In genomic region chr3:119711503-119711902, GRCm38 (mm10) we compare ENCODE assay signal across 24 mouse cellular contexts.
DNase-seq lines count a peak whose midpoint lies in the region; ATAC-seq and TF ChIP-seq lines count a peak whose summit lies in the region.
"Had no signal": no experiment of that assay in that cellular context is flagged by ENCODE, and none has a peak within 500 bp of the region (broad histone marks: within the 10 kb centered on the region; RNA-seq: fewer than 3 reads in every experiment).

No protein-coding gene starts in this region.

- no peak for TF ChIP-seq CTCF in hindbrain, postnatal 0 days (IDR thresholded peaks at IDR 0.05; ENCODE audit: low read depth)

- H3K27ac ChIP-seq in hindbrain, embryonic 11.5 days (ENCODE audit: low read depth, low read length), result no peak overlapping the region
- H3K27ac ChIP-seq in hindbrain, postnatal 0 days, result no peak overlapping the region
- no peak overlapping the region for H3K27ac ChIP-seq in limb, embryonic 11.5 days (replicated peaks; ENCODE audit: low read depth, low read length)
- no peak overlapping the region for H3K27ac ChIP-seq in limb, embryonic 10.5 days
- H3K27ac ChIP-seq in forebrain, embryonic 15.5 days (replicated peaks), result no peak overlapping the region
- no peak overlapping the region for H3K27ac ChIP-seq in hindbrain, embryonic 16.5 days (ENCODE audit: low read depth, low read length)
- H3K27ac ChIP-seq: liver, embryonic 13.5 days; lung, embryonic 15.5 days had no signal

- H3K9ac ChIP-seq in hindbrain, embryonic 11.5 days (ENCODE audit: low read depth, low read length), result no peak overlapping the region
- H3K9ac ChIP-seq in hindbrain, postnatal 0 days (replicated peaks; ENCODE audit: low read length), result no peak overlapping the region
- H3K9ac ChIP-seq in limb, embryonic 11.5 days (ENCODE audit: low read length), result no peak overlapping the region
- no peak overlapping the region for H3K9ac ChIP-seq in forebrain, embryonic 15.5 days (replicated peaks)
- H3K9ac ChIP-seq in hindbrain, embryonic 16.5 days (ENCODE audit: low read depth, low read length), result no peak overlapping the region
- H3K9ac ChIP-seq: heart, embryonic 12.5 days; liver, embryonic 13.5 days; lung, embryonic 15.5 days had no signal

- DNase-seq in hindbrain, embryonic 11.5 days (ENCODE audit: low spot score), result no peak
- no peak for DNase-seq in hindbrain, postnatal 0 days (ENCODE audit: low spot score)
- DNase-seq in limb, embryonic 11.5 days (ENCODE audit: low spot score), result no peak
- no peak for DNase-seq in limb, embryonic 10.5 days (ENCODE audit: low spot score)
- DNase-seq in MN1 (ENCODE audit: low spot score), result no peak
- DNase-seq: adrenal gland, postnatal 10 days; cerebellum, adult 2 months; cerebellum, postnatal 25 days; gastrocnemius, postnatal 10 days; heart, adult 18-20 months; heart, postnatal 10 days; kidney, adult 2 months; kidney, postnatal 36 days; layer of hippocampus, postnatal 36 days; liver, embryonic 13.5 days; lung, postnatal 36 days; right cerebral cortex, postnatal 4 days; thymus, postnatal 14 days had no signal

- no peak overlapping the region for H3K4me2 ChIP-seq in hindbrain, embryonic 11.5 days (replicated peaks; ENCODE audit: low read depth, low read length)
- H3K4me2 ChIP-seq in hindbrain, postnatal 0 days (ENCODE audit: low read depth, low read length), result no peak overlapping the region
- H3K4me2 ChIP-seq in limb, embryonic 11.5 days (ENCODE audit: low read depth, severe bottlenecking), result no peak overlapping the region
- H3K4me2 ChIP-seq in forebrain, embryonic 15.5 days (replicated peaks), result no peak overlapping the region
- H3K4me2 ChIP-seq in hindbrain, embryonic 16.5 days (ENCODE audit: low read length), result no peak overlapping the region
- H3K4me2 ChIP-seq: heart, embryonic 12.5 days; liver, embryonic 13.5 days; lung, embryonic 15.5 days had no signal

- H3K27me3 ChIP-seq in hindbrain, embryonic 11.5 days (ENCODE audit: control insufficient read depth, insufficient read depth, low read length), result no peaks in the 10 kb centered on the region
- no peaks in the 10 kb centered on the region for H3K27me3 ChIP-seq in hindbrain, postnatal 0 days (ENCODE audit: insufficient read depth, low read length)
- H3K27me3 ChIP-seq in limb, embryonic 11.5 days (ENCODE audit: control insufficient read depth, insufficient read depth, low read length), result no peaks in the 10 kb centered on the region
- no peaks in the 10 kb centered on the region for H3K27me3 ChIP-seq in limb, embryonic 10.5 days (ENCODE audit: low read depth, poor library complexity, severe bottlenecking)
- no peaks in the 10 kb centered on the region for H3K27me3 ChIP-seq in forebrain, embryonic 15.5 days
- H3K27me3 ChIP-seq in hindbrain, embryonic 16.5 days (replicated peaks; ENCODE audit: control insufficient read depth, insufficient read depth, low read length), result no peaks in the 10 kb centered on the region
- H3K27me3 ChIP-seq: heart, embryonic 12.5 days; liver, embryonic 13.5 days; lung, embryonic 15.5 days; megakaryocyte, embryonic 14.5 days had no signal

- H3K4me3 ChIP-seq in hindbrain, embryonic 11.5 days (ENCODE audit: low read depth, low read length), result no peak overlapping the region
- H3K4me3 ChIP-seq in hindbrain, postnatal 0 days (ENCODE audit: low read length), result no peak overlapping the region
- H3K4me3 ChIP-seq in limb, embryonic 11.5 days (ENCODE audit: low read depth, low read length), result no peak overlapping the region
- no peak overlapping the region for H3K4me3 ChIP-seq in limb, embryonic 10.5 days
- H3K4me3 ChIP-seq in forebrain, embryonic 15.5 days, result no peak overlapping the region
- no peak overlapping the region for H3K4me3 ChIP-seq in hindbrain, embryonic 16.5 days (ENCODE audit: low read length)
- H3K4me3 ChIP-seq: heart, embryonic 12.5 days; liver, embryonic 13.5 days; lung, embryonic 15.5 days had no signal

- WGBS in hindbrain, embryonic 11.5 days, result 92% methylated on average over 3 of the region's 3 CpGs
- 100% methylated on average over 3 of the region's 3 CpGs for WGBS in hindbrain, postnatal 0 days
- 94% methylated on average over 3 of the region's 3 CpGs for WGBS in limb, embryonic 11.5 days
- 95% methylated on average over 3 of the region's 3 CpGs for WGBS in limb, embryonic 10.5 days
- WGBS in forebrain, embryonic 15.5 days, result 95% methylated on average over 3 of the region's 3 CpGs
- 96% methylated on average over 3 of the region's 3 CpGs for WGBS in hindbrain, embryonic 16.5 days

- no peaks in the 10 kb centered on the region for H3K9me3 ChIP-seq in hindbrain, embryonic 11.5 days (ENCODE audit: control insufficient read depth, low read length)
- no peaks in the 10 kb centered on the region for H3K9me3 ChIP-seq in hindbrain, postnatal 0 days (ENCODE audit: low read length)
- H3K9me3 ChIP-seq in limb, embryonic 11.5 days (ENCODE audit: control insufficient read depth, low read length), result no peaks in the 10 kb centered on the region
- no peaks in the 10 kb centered on the region for H3K9me3 ChIP-seq in limb, embryonic 10.5 days (replicated peaks)
- no peaks in the 10 kb centered on the region for H3K9me3 ChIP-seq in forebrain, embryonic 15.5 days
- H3K9me3 ChIP-seq in hindbrain, embryonic 16.5 days (ENCODE audit: control insufficient read depth, low read length), result no peaks in the 10 kb centered on the region
- H3K9me3 ChIP-seq: heart, embryonic 12.5 days; liver, embryonic 13.5 days; lung, embryonic 15.5 days had no signal

- H3K4me1 ChIP-seq in hindbrain, embryonic 11.5 days (replicated peaks; ENCODE audit: control insufficient read depth, insufficient read depth, low read length), result no peaks in the 10 kb centered on the region
- no peaks in the 10 kb centered on the region for H3K4me1 ChIP-seq in hindbrain, postnatal 0 days (ENCODE audit: insufficient read depth, low read length)
- H3K4me1 ChIP-seq in limb, embryonic 11.5 days (ENCODE audit: control insufficient read depth, insufficient read depth, low read length), result no peaks in the 10 kb centered on the region
- no peaks in the 10 kb centered on the region for H3K4me1 ChIP-seq in limb, embryonic 10.5 days
- no peaks in the 10 kb centered on the region for H3K4me1 ChIP-seq in forebrain, embryonic 15.5 days
- H3K4me1 ChIP-seq in hindbrain, embryonic 16.5 days (ENCODE audit: control insufficient read depth, insufficient read depth, low read depth, low read length), result no peaks in the 10 kb centered on the region
- H3K4me1 ChIP-seq: liver, embryonic 13.5 days; lung, embryonic 15.5 days had no signal

- 0 out of 2 replicates have a peak, but pooled peaks have one; percentile 47 for ATAC-seq in hindbrain, embryonic 11.5 days (ENCODE audit: low FRiP score)
- no peak for ATAC-seq in hindbrain, postnatal 0 days
- ATAC-seq in limb, embryonic 11.5 days (ENCODE audit: insufficient number of reproducible peaks, low FRiP score, low TSS enrichment, low read depth), result 0 out of 2 replicates have a peak, but pooled peaks have one; percentile 52
- ATAC-seq in forebrain, embryonic 15.5 days (replicated peaks), result peak; percentile 16; the same call in 1 of the 2 replicates
- peak; percentile 34 for ATAC-seq in hindbrain, embryonic 16.5 days
- ATAC-seq in activated CD4-positive, CD25-positive, alpha-beta regulatory T cell, adult 4 months, result no peak

- H3K36me3 ChIP-seq in hindbrain, embryonic 11.5 days (ENCODE audit: control insufficient read depth, insufficient read depth, low read length), result no peaks in the 10 kb centered on the region
- H3K36me3 ChIP-seq in hindbrain, postnatal 0 days (ENCODE audit: insufficient read depth, low read length), result no peaks in the 10 kb centered on the region
- 0 out of 2 replicates have a peak, but pooled peaks cover 2% of the 10 kb centered on the region for H3K36me3 ChIP-seq in limb, embryonic 11.5 days (ENCODE audit: control insufficient read depth, insufficient read depth, low read length)
- H3K36me3 ChIP-seq in limb, embryonic 10.5 days, result peaks cover 16% of the 10 kb centered on the region
- no peaks in the 10 kb centered on the region for H3K36me3 ChIP-seq in forebrain, embryonic 15.5 days
- H3K36me3 ChIP-seq in hindbrain, embryonic 16.5 days (ENCODE audit: control insufficient read depth, insufficient read depth, low read length), result no peaks in the 10 kb centered on the region
- H3K36me3 ChIP-seq: liver, embryonic 13.5 days; lung, embryonic 15.5 days had no signal

Comparison
In these comparisons a context has a peak if more than half of its experiments do, and no peak if none do; other contexts are left out.
1. ATAC-seq: peak in hindbrain, embryonic 11.5 days (single experiment), limb, embryonic 11.5 days (single experiment), forebrain, embryonic 15.5 days (single experiment) and hindbrain, embryonic 16.5 days (single experiment); none in hindbrain, postnatal 0 days (single experiment) and activated CD4-positive, CD25-positive, alpha-beta regulatory T cell, adult 4 months (single experiment).